Mouse (Mus musculus) liver, embryonic 16.5 days (tissue): ENCODE measurements at regions not wholly inside any gene's neighbourhood (a gene's known extent, or its start where the extent isn't known, plus 50 kb on each side); places are given as distances from the start of the nearest gene placed in this dataset.

ENCODE experiments used
- ATAC-seq: fragments of 200-750 bp; cut with Nextera tagmentation; 2 replicates; pipeline ENCODE4 v1.8.0; 2017; ENCODE audit warnings: low read depth, mild to moderate bottlenecking, moderate number of reproducible peaks, moderate library complexity
- H3K27ac ChIP-seq: fragments of 300-500 bp; sonication (generic); 2 replicates; pipeline ENCODE4 v1.5.1; 2014; ENCODE audit warnings: mild to moderate bottlenecking, low read length
- H3K27me3 ChIP-seq: fragments of 300-500 bp; sonication (generic); 2 replicates; pipeline ENCODE4 v1.6.1; 2014; ENCODE audit warnings: low read depth, low read length, mixed read lengths; ENCODE audit not compliant: control insufficient read depth, insufficient read depth
- H3K36me3 ChIP-seq: fragments of 300-500 bp; sonication (generic); 2 replicates; pipeline ENCODE4 v1.6.1; 2014; ENCODE audit warnings: mild to moderate bottlenecking; ENCODE audit not compliant: control insufficient read depth, insufficient read depth
- H3K4me1 ChIP-seq: fragments of 300-500 bp; sonication (generic); 2 replicates; pipeline ENCODE4 v1.6.1; 2014; ENCODE audit warnings: low read depth, low read length, mixed read lengths; ENCODE audit not compliant: control insufficient read depth
- H3K4me2 ChIP-seq: fragments of 300-500 bp; sonication (generic); 2 replicates; pipeline ENCODE4 v1.6.1; 2014; ENCODE audit warnings: low read depth, low read length, mixed read lengths
- H3K4me3 ChIP-seq: fragments of 300-500 bp; sonication (generic); 2 replicates; pipeline ENCODE4 v1.5.1; 2014; ENCODE audit warnings: low read depth, mild to moderate bottlenecking, low read length
- H3K9ac ChIP-seq: fragments of 300-500 bp; sonication (generic); 2 replicates; pipeline ENCODE4 v1.6.1; 2014; ENCODE audit warnings: low read depth, low read length
- H3K9me3 ChIP-seq: fragments of 300-500 bp; sonication (generic); replicated peaks from 2 replicates; pipeline ENCODE4 v1.6.1; 2016; ENCODE audit warnings: low read length; ENCODE audit not compliant: control insufficient read depth
- WGBS: fragments of 180-500 bp; shearing (Covaris S2); extraction: QIAGEN DNeasy Blood & Tissue Kit; methylation state at CpG from one replicate; pipeline ENCODE4 v1.1.7; 2014; ENCODE audit not compliant: insufficient replicate concordance; 5-methylcytosine and 5-hydroxymethylcytosine counted together

DNA sequence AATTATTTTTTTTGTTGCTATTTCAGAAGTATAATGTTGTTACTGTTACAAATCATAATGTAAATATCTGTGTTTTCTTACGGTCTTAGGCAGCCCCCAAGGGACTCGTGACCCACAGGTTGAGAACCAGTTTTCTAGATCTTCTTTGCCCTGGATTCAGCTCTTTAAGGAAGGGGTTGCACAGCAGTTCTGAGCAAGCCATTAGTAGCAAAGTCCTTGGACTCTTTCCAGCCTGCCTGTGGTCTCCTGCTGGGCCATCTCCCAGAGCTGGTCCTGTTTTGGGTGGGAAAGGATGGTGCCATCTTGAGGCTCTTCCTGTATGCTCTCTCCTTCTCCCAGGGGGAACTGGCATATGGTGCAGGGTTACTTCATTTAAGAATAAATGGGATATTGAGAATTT, 380.9 kb upstream of the Slc30a5 start:
- no peaks in the 10 kb centered on the region for H3K27me3 ChIP-seq
- no peak overlapping the region for H3K4me3 ChIP-seq
- no peak overlapping the region for H3K4me2 ChIP-seq
- no peaks in the 10 kb centered on the region for H3K9me3 ChIP-seq
- H3K27ac ChIP-seq: no peak overlapping the region
- H3K9ac ChIP-seq: no peak overlapping the region
- H3K36me3 ChIP-seq: no peaks in the 10 kb centered on the region
- no peak for ATAC-seq
- WGBS: 65% methylated on average over 2 of the region's 2 CpGs
- no peaks in the 10 kb centered on the region for H3K4me1 ChIP-seq

DNA sequence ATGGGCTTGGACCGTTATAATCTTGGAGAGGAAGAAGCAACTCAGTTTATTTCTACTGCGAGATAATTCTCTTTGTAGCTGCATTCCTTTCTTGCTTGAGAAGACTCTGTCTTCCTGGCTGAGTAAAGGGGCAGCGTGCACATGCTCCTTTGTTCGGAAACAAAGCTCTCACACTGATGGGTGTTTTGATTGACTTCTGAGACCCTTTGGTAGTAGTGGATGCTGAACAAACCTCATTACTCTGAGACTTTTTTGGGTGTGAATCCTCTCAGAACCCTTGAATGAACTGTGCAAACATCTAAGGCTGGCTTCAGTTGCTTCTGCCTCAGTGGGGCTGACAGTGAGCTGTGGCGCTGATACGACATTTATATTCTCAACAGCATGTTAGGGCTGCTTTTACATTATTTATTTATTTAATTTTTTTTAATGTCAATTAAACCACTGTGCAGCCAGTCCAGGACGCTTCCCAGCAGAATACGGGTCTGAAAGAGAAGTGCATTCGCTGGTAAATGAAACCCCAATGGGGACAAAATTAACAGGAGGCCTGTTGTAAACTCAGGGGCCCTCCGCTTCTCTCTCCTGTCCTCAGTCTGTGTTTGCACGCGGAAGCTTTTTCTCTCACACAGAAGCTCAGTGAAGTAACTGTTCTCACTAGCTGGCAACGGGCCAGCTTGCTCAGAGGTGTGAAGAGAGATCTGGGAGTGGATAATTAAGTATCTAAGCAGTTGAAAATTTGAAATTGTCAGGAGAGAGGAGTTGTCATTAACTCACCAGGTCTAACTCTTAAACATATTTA, 380.1 kb upstream of the Slc30a5 start:
- no peaks in the 10 kb centered on the region for H3K36me3 ChIP-seq
- no peaks in the 10 kb centered on the region for H3K9me3 ChIP-seq
- no peak overlapping the region for H3K27ac ChIP-seq
- WGBS: 58% methylated on average over 13 of the region's 13 CpGs
- no peak overlapping the region for H3K9ac ChIP-seq
- H3K27me3 ChIP-seq: no peaks in the 10 kb centered on the region
- no peaks in the 10 kb centered on the region for H3K4me1 ChIP-seq
- no peak for ATAC-seq
- no peak overlapping the region for H3K4me3 ChIP-seq
- H3K4me2 ChIP-seq: no peak overlapping the region

DNA sequence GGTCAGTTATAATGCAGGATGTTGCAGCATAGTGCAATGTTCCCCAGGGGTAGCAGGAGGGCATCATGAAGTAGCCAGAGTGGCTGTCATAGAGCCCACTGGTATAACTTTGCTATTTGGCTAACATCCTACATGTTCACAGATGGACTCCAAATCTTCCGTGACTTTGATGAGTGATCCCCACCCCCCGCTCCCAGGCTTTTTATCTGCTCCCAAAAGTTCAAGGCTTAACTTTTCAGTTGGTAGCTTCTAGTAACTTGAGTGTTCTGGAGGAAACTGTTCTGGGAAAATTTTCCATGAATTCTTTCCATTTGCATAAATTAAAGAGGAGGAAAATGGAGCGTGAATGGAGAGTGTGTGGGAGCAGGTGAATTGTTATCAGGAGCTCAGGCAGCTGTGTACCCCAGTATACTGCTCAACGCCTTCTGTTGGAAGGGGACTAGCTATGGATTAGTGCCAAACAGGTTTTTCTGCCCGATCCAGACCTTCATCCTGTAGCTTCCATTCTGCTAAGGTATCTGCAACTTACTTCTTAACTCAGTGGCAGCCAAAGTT, 379.2 kb upstream of the Slc30a5 start:
- Histone ChIP-seq H3K27ac (no peak overlapping the region), H3K27me3 (no peaks in the 10 kb centered on the region), H3K9me3 (no peaks in the 10 kb centered on the region), H3K9ac (no peak overlapping the region), H3K4me1 (no peaks in the 10 kb centered on the region), H3K4me2 (no peak overlapping the region), H3K36me3 (no peaks in the 10 kb centered on the region), H3K4me3 (no peak overlapping the region)
- 63% methylated on average over 5 of the region's 5 CpGs for WGBS
- no peak for ATAC-seq

DNA sequence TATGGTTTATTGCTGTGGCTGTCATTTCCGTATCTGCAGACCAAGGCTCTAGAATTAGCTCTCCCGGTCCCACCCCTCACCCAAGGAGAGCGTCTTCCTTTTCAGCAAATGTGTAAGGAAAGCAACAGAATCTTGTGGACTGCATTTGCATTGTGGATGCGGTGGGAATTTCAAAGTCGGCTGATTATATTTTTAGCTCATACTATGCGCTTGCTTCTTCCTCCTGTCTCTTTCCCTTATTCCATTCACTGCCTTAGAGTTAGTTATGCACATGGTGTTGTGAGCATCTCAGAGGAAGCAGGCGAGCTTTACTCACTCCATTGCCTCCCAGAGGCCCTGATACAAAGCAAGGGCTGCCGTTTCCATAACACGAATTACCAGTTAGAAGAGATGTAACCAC, 375.6 kb upstream of the Slc30a5 start:
- WGBS: 67% methylated on average over 9 of the region's 9 CpGs

DNA sequence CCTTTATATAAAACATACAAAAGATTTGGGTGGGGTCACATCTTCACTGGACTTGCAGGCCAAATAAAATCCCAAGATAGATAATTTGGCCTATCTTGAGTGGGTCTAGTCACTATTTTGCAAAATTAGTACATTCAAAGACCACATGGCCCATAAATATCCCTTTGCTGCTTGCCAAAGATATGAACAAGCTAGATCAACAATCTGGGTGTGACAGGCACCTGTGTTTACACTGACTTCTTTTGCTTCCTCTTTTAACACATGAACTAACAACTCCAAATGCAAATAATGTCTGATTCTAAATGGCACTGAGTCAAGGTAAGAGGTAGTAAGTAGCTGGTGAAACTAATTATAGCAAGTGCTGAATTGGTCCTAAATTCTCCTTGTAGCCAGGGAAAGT, 370.2 kb upstream of the Slc30a5 start:
- Histone ChIP-seq H3K4me2 (no peak overlapping the region), H3K9ac (no peak overlapping the region), H3K27ac (no peak overlapping the region), H3K27me3 (no peaks in the 10 kb centered on the region), H3K9me3 (no peaks in the 10 kb centered on the region), H3K4me1 (no peaks in the 10 kb centered on the region), H3K36me3 (no peaks in the 10 kb centered on the region), H3K4me3 (no peak overlapping the region)
- ATAC-seq: no peak

More for the DNA sequence above, 375.6 kb upstream of the Slc30a5 start:
- Histone ChIP-seq H3K36me3 (no peaks in the 10 kb centered on the region), H3K9ac (no peak overlapping the region), H3K4me3 (no peak overlapping the region), H3K4me1 (no peaks in the 10 kb centered on the region), H3K27ac (no peak overlapping the region), H3K27me3 (no peaks in the 10 kb centered on the region), H3K4me2 (no peak overlapping the region), H3K9me3 (no peaks in the 10 kb centered on the region)
- no peak for ATAC-seq

DNA sequence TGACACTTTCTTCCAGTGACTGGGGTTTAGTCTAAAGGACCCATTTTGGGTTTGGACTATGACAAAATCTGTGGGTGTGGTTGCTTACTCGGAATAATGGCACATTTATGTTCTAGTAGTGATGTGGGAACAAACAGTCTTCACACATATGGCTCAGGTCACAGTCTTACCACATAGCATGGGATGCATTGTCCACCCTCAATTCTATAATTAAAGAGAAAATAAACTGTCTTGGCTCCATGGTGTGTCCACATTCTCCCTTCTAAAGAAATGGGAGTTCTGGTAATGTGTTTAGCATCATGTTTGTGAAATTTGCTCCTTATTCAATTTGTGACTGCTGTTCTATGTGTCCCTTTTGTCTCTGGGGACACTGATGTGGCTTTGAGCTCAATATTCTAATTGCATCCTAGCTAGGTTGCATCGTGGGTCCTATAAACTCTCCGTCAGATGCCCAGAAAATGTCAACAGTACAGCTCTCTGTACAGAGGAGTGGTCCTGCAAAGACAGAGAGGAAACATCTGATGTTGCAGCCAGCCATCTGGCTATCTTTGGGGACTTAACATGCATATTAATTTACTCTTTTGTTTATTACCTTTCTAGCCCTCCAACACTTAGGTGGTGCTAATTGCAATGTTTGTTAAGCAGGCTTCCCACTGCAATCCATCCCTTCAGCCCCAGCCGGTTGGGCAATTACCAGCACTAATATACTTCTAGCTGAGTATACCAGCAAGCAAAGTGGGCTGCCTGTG, 369.5 kb upstream of the Slc30a5 start:
- H3K27me3 ChIP-seq: no peaks in the 10 kb centered on the region
- no peak overlapping the region for H3K27ac ChIP-seq
- no peak overlapping the region for H3K4me3 ChIP-seq
- no peaks in the 10 kb centered on the region for H3K4me1 ChIP-seq
- WGBS: 53% methylated on average over 4 of the region's 4 CpGs
- no peaks in the 10 kb centered on the region for H3K9me3 ChIP-seq
- H3K36me3 ChIP-seq: no peaks in the 10 kb centered on the region
- H3K9ac ChIP-seq: no peak overlapping the region
- ATAC-seq: no peak
- H3K4me2 ChIP-seq: no peak overlapping the region

DNA sequence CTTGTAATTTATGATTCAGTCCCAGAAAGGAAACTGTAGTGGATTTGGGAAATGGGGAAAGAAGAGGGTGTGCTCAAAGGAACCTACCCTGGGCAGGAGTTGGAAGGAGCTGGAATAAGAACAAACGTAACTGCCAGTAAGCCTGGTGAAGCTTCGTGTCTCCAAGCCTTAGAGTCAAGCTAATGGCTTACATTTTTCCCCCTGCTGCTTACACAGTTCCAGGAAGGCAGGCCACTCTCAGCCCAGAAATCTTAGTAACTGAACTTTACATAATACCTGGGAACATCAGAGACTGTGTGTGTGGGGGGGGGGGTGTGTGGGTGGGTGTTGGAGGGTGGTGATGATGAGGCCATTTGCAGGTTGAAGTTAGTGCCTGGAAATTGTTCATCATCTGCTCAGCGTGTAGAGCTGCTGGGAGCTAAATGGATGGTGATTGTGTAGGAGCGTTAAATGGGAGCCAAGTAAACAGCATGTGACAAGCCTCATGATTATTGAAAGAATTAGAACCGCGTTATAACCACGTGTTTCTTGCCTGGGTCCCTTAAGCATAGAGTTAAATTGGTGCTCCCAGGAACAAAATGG, 357.1 kb upstream of the Slc30a5 start:
- Histone ChIP-seq H3K9ac (no peak overlapping the region), H3K9me3 (no peaks in the 10 kb centered on the region), H3K4me2 (no peak overlapping the region), H3K36me3 (no peaks in the 10 kb centered on the region), H3K27ac (no peak overlapping the region), H3K4me3 (no peak overlapping the region), H3K4me1 (no peaks in the 10 kb centered on the region), H3K27me3 (no peaks in the 10 kb centered on the region)
- no peak for ATAC-seq
- 61% methylated on average over 7 of the region's 7 CpGs for WGBS

DNA sequence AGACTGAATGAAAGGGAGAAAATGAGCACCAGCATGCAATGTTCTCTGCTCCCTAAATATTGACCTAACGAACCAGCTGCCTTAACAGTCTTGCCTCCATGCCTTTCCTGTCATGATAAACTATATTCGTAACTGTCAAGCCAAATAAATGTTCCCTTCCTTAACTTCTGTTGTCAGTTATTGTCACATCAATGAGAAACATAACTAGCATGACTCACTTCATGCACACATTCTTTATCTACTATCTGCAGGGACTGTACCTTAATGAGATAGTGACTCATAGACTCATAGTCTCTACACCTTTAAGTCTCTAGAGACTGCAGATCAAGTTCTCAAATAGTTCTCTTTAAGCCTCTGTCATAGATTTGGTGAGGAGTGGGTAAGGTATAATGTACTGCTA, 349.2 kb upstream of the Slc30a5 start:
- Histone ChIP-seq H3K4me2 (no peak overlapping the region), H3K36me3 (no peaks in the 10 kb centered on the region), H3K9me3 (no peaks in the 10 kb centered on the region), H3K4me3 (no peak overlapping the region), H3K4me1 (no peaks in the 10 kb centered on the region), H3K27me3 (no peaks in the 10 kb centered on the region), H3K9ac (no peak overlapping the region), H3K27ac (no peak overlapping the region)
- WGBS: 31% methylated on average over 2 of the region's 2 CpGs
- no peak for ATAC-seq
